Mouse (Mus musculus): Measurements from ENCODE around the gene Cda.

DNA sequence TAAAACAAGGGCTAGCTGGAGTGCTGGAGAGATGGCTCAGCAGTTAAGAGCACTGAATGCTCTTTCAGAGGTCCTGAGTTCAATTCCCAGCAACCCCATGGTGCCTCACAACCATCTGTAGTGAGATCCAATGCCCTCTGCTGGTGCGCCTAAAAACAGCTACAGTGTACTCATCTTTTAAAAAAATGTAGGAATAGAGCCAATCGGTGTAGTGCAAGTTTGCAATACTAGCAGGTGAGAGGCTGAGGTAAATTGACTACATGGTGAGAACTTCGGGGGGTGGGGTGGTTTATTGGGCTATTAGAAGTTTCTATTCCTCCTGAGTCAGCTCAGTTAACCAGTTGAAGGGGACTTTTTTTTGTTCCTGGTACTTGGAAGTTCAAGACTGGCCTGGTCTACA, 7.3 kb upstream of the Cda start:
- TF ChIP-seq CTCF (IDR thresholded peaks at IDR 0.05; ENCODE audit: extremely low read depth, insufficient read depth, insufficient read length, insufficient replicate concordance), result no peak
- no peak for TF ChIP-seq POLR2A (IDR thresholded peaks at IDR 0.05; ENCODE audit: low read depth, low read length)
